Mouse (Mus musculus): ENCODE results near the gene Muc5ac. TPM values are rescaled to one million over a fixed set of nuclear protein-coding genes. Genes with fewer than 3 reads are reported as not detected.

The Muc5ac gene
- polyA plus RNA-seq (2012; rRNA removed), result 0.37 and 0.38 TPM in 2 replicates

- H3K4me1 ChIP-seq (ENCODE audit: control insufficient read depth, insufficient read depth, low read length), result no peaks in the 10 kb centered on the region
- DNase-seq, result peak; percentile 6
- whole genome bisulfite sequencing, result 65% methylated on average over 6 of the region's 6 CpGs
- TF ChIP-seq CTCF (IDR thresholded peaks at IDR 0.05; ENCODE audit: insufficient read depth, low read length) (no peak), POLR2A (IDR thresholded peaks at IDR 0.05; ENCODE audit: borderline replicate concordance, extremely low read depth, low read depth, low read length) (no peak)
- H3K4me3 ChIP-seq (replicated peaks; ENCODE audit: extremely low read depth, low read depth, low read length), result no peak within 1 kb of the TSS
These were observed at the start of gene Muc5ac for GRCm38 (mm10) chr7:141788677-141789452. Muc5ac (plus strand) TSS chr7:141788972.

- DNase-seq, result no peak
- WGBS, result 77% methylated on average over 7 of the region's 7 CpGs
- Histone ChIP-seq H3K4me3 (replicated peaks; ENCODE audit: extremely low read depth, low read depth, low read length) (no peak overlapping the region), H3K4me1 (ENCODE audit: control insufficient read depth, insufficient read depth, low read length) (no peaks in the 10 kb centered on the region)
- TF ChIP-seq CTCF (IDR thresholded peaks at IDR 0.05; ENCODE audit: insufficient read depth, low read length) (no peak), POLR2A (IDR thresholded peaks at IDR 0.05; ENCODE audit: borderline replicate concordance, extremely low read depth, low read depth, low read length) (no peak)
These were observed 41.2 kb upstream of the Muc5ac start for GRCm38 (mm10) chr7:141747451-141748100.

DNA sequence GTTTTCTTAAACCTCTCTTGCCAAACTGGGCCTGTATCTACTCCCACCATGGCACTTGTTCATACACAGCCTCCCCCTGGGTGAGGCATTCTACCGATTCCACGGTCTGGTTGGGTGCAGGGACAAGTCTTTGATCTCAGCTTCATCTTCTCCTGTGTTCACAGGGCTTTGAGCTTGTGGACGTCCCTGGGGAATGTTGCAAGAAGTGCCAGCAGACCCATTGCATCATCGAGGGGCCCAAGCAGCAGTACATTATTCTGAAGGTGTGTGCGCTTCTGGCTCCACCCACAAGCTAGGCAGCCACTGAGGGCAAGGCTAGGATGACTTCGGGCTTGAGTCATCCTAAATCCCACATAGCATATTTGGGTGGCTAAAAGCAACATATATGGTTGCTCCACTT lies 36.3 kb upstream of the Muc5ac start:
- no peak for TF ChIP-seq CTCF (IDR thresholded peaks at IDR 0.05; ENCODE audit: insufficient read depth, low read length)
- TF ChIP-seq POLR2A (IDR thresholded peaks at IDR 0.05; ENCODE audit: borderline replicate concordance, extremely low read depth, low read depth, low read length), result no peak
- 60% methylated on average over 6 of the region's 6 CpGs for WGBS

GRCm38 (mm10) chr7:141755831-141756230 lies 32.9 kb upstream of the Muc5ac start:
- peak; percentile 57 for TF ChIP-seq CTCF (IDR thresholded peaks at IDR 0.05; ENCODE audit: insufficient read depth, low read length)
- TF ChIP-seq POLR2A (IDR thresholded peaks at IDR 0.05; ENCODE audit: borderline replicate concordance, extremely low read depth, low read depth, low read length), result no peak
- Histone ChIP-seq H3K4me1 (ENCODE audit: control insufficient read depth, insufficient read depth, low read length) (no peaks in the 10 kb centered on the region), H3K4me3 (replicated peaks; ENCODE audit: extremely low read depth, low read depth, low read length) (no peak overlapping the region)
- peak; percentile 51 for DNase-seq
- 49% methylated on average over 4 of the region's 4 CpGs for WGBS

More for the DNA sequence above, 36.3 kb upstream of the Muc5ac start:
- Histone ChIP-seq H3K4me1 (ENCODE audit: control insufficient read depth, insufficient read depth, low read length) (no peaks in the 10 kb centered on the region), H3K4me3 (replicated peaks; ENCODE audit: extremely low read depth, low read depth, low read length) (no peak overlapping the region)
- no peak for DNase-seq

DNA sequence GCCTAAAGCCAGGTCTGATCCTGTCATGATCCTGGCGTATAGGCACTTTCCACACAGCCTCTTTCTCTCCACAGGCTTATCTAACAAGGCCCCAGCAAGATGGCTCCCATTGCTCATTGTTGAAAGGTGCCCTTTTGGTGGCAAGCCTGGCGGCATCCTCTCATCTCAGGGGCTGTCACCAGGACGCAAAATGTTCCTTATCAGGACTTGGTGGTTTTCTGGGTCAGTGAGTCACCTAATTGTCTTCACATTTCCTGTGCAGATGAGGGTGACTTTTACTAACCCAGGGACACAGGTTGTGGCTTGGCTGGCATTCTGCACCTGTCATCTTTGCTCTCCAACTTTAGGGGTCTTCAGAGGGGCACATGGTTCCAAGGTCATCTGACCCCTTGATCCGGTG lies 30.5 kb upstream of the Muc5ac start:
- TF ChIP-seq CTCF (IDR thresholded peaks at IDR 0.05; ENCODE audit: insufficient read depth, low read length), result no peak
- no peak for TF ChIP-seq POLR2A (IDR thresholded peaks at IDR 0.05; ENCODE audit: borderline replicate concordance, extremely low read depth, low read depth, low read length)
- Histone ChIP-seq H3K4me3 (replicated peaks; ENCODE audit: extremely low read depth, low read depth, low read length) (no peak overlapping the region), H3K4me1 (ENCODE audit: control insufficient read depth, insufficient read depth, low read length) (no peaks in the 10 kb centered on the region)
- WGBS, result 55% methylated on average over 4 of the region's 4 CpGs
- no peak for DNase-seq

DNA sequence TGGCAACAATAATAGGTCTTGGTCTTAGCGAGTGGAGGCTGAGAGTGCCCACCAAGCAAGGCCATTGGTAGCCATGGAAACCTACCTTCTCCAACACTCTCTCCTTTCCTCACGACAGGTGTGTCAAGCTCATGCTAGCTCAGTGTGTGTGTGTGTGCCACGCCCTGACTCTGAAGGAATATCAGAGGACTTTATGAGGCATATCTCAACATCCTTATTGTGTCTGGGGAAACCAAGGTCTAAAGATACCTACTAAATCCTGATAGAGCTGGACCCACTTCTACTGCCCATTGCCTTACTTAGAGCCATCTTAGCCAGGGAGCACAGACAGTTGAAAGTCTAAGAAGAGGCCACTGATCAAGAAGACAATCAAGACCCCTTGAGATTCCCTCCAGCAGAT lies 18.3 kb upstream of the Muc5ac start:
- no peak for DNase-seq
- Histone ChIP-seq H3K4me3 (replicated peaks; ENCODE audit: extremely low read depth, low read depth, low read length) (no peak overlapping the region), H3K4me1 (ENCODE audit: control insufficient read depth, insufficient read depth, low read length) (no peaks in the 10 kb centered on the region)
- WGBS, result 82% methylated on average over 3 of the region's 3 CpGs
- no peak for TF ChIP-seq POLR2A (IDR thresholded peaks at IDR 0.05; ENCODE audit: borderline replicate concordance, extremely low read depth, low read depth, low read length)
- TF ChIP-seq CTCF (IDR thresholded peaks at IDR 0.05; ENCODE audit: insufficient read depth, low read length), result no peak

DNA sequence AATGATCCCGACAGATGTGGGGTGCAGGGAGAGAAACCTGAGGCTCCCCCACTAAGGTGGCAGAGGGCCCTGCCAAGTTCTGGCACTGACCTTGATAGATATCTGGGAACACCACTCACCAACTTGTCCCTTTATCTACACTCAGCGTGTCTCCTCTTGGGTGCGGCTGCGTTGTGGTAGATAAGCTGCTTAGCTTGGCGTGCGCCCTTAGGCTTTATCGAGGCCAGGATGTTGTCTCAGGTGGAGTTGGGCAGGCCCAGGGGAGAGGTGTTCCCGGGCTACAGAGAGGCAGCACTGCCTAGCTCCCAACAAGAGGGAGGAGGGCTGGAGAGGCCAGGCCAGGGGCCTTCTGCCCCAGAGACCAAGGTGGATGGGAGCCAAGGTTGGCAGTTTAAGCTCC lies 17.8 kb upstream of the Muc5ac start:
- no peak for DNase-seq
- H3K4me1 ChIP-seq (ENCODE audit: control insufficient read depth, insufficient read depth, low read length), result no peaks in the 10 kb centered on the region
- no peak for TF ChIP-seq POLR2A (IDR thresholded peaks at IDR 0.05; ENCODE audit: borderline replicate concordance, extremely low read depth, low read depth, low read length)
- no peak for TF ChIP-seq CTCF (IDR thresholded peaks at IDR 0.05; ENCODE audit: insufficient read depth, low read length)
- H3K4me3 ChIP-seq (replicated peaks; ENCODE audit: extremely low read depth, low read depth, low read length), result no peak overlapping the region
- 59% methylated on average over 8 of the region's 8 CpGs for WGBS

GRCm38 (mm10) chr7:141772058-141772557 lies 16.7 kb upstream of the Muc5ac start:
- no peak for TF ChIP-seq POLR2A (IDR thresholded peaks at IDR 0.05; ENCODE audit: borderline replicate concordance, extremely low read depth, low read depth, low read length)
- TF ChIP-seq CTCF (IDR thresholded peaks at IDR 0.05; ENCODE audit: insufficient read depth, low read length), result no peak
- 62% methylated on average over 1 of the region's 1 CpGs for WGBS
- H3K4me3 ChIP-seq (replicated peaks; ENCODE audit: extremely low read depth, low read depth, low read length), result no peak overlapping the region

GRCm38 (mm10) chr7:141774855-141775254 lies 13.9 kb upstream of the Muc5ac start:
- no peaks in the 10 kb centered on the region for H3K4me1 ChIP-seq (ENCODE audit: control insufficient read depth, insufficient read depth, low read length)
- no peak overlapping the region for H3K4me3 ChIP-seq (replicated peaks; ENCODE audit: extremely low read depth, low read depth, low read length)
- 94% methylated on average over 2 of the region's 2 CpGs for WGBS
- TF ChIP-seq POLR2A (IDR thresholded peaks at IDR 0.05; ENCODE audit: borderline replicate concordance, extremely low read depth, low read depth, low read length) (no peak), CTCF (IDR thresholded peaks at IDR 0.05; ENCODE audit: insufficient read depth, low read length) (no peak)
- DNase-seq, result no peak

More at GRCm38 (mm10) chr7:141772058-141772557, 16.7 kb upstream of the Muc5ac start:
- no peaks in the 10 kb centered on the region for H3K4me1 ChIP-seq (ENCODE audit: control insufficient read depth, insufficient read depth, low read length)
- no peak for DNase-seq

Data from lung, adult 2 months (tissue).